Mouse (Mus musculus) lung, adult 2 months (tissue): ENCODE measurements around the gene Sap30bp. TPM values are rescaled to one million over a fixed set of nuclear protein-coding genes. Genes with fewer than 3 reads are reported as not detected.

Experiments used
- DNase-seq: peaks from one replicate; pipeline ENCODE4 v3.0.0; 2022
- H3K4me1 ChIP-seq: fragments of 200-500 bp; 2 replicates; pipeline ENCODE4 v1.6.1; 2011; ENCODE audit warnings: low read length; ENCODE audit not compliant: control insufficient read depth, insufficient read depth
- H3K4me3 ChIP-seq: fragments of 200-500 bp; replicated peaks from 2 replicates; pipeline ENCODE3; 2011; ENCODE audit warnings: low read depth, mild to moderate bottlenecking, control low read depth, low read length; ENCODE audit errors: extremely low read depth
- CTCF ChIP-seq: fragments of 200-500 bp; IDR thresholded peaks from 2 replicates; pipeline ENCODE4 v1.5.1; 2011; ENCODE audit warnings: mild to moderate bottlenecking, low read length, control low read depth; ENCODE audit not compliant: insufficient read depth
- POLR2A ChIP-seq: fragments of 200-500 bp; IDR thresholded peaks from 2 replicates; pipeline ENCODE4 v1.6.1; 2011; ENCODE audit warnings: low read depth, mild to moderate bottlenecking, control low read depth, low read length, borderline replicate concordance; ENCODE audit errors: extremely low read depth
- WGBS: fragments of 180-500 bp; shearing (Covaris S2); methylation state at CpG from one replicate; pipeline ENCODE4 v1.1.7; 2018; 5-methylcytosine and 5-hydroxymethylcytosine counted together
- polyA plus RNA-seq: library from polyadenylated mRNA; depleted of rRNA; stranded (reverse); fragments of >200 nt; gene quantifications from 2 replicates; pipeline ENCODE4 v1.2.3, GENCODE M21; 2012

The Sap30bp gene
- polyA plus RNA-seq, 1 experiment: 23.0 TPM

DNA sequence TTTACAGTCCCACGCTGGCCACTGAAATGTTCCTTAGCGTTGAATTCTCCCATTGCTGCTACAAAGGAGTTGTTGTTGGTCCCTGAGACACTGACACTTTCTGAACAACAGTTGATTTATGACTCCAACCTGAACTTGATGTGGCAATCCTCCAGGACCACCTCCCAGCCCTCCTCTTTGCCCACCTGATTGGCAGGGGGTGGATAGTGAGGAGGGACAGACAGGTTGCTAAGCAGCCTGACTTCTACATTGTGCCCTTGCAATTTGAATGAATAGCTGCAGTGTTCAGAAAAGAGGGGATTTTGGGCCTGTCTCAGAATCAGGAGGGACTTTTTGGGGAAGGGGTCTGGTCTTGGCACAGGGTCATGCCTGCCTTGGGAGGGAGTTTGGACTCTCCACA, 17.6 kb downstream of the Sap30bp start:
- WGBS: 91% methylated on average over 2 of the region's 2 CpGs
- no peak for DNase-seq
- no peak for TF ChIP-seq POLR2A
- TF ChIP-seq CTCF: no peak
- H3K4me3 ChIP-seq: no peak overlapping the region
- H3K4me1 ChIP-seq: peaks cover 8% of the 10 kb centered on the region

DNA sequence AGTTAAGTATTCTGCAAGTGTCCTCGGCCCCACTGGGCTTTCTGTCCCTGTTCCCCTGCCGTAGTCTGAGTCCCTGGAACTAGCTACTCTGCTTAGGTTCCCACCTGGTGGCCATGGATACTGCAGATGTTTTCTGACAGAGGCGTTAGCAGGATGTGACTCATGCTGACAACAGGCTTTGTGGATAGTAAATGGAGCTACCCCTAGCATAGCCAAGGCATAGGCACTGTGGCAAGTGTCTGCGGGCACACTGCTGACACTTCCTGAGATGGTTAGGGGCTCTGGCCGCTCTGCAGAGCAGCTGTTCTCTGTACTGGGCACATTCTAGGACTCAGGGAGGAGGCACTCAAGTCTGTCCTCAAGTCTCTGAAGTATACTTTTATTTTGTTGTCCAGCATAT, 21.6 kb downstream of the Sap30bp start:
- 60% methylated on average over 5 of the region's 5 CpGs for WGBS
- H3K4me3 ChIP-seq: no peak overlapping the region
- TF ChIP-seq POLR2A (no peak), CTCF (no peak)
- DNase-seq: no peak
- H3K4me1 ChIP-seq: peaks cover 8% of the 10 kb centered on the region

DNA sequence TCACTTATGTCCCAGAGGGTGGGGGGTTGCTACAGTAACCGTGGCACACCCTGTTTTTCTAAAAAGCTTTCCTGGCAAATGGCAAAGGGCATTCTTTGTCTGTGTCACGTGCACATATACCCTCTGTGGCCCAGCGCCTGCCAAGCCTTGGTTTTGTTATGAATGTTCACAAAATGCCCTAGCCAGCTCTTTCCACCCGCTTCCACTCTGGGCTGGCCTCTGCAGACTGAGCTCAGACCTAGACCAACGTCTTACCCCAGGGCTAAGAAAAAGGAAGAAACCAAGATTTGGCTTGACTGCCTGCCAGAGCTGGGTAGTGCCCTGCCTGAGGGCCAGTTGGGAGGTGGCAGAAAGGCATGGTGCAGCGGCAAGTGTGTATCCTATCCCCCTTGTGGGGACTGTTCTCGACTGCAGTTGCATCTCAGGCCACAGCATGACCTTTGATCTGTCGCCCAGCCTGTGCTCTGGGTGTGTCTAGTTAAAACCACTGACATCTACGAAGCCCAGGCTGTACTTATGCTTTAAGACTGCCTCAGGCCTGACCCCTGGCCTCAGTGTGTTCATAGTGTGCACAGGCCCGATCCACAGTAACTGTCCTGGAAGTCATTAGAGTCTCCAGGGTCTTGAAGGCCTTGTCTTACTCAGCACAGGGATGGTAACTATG, 22.2 kb downstream of the Sap30bp start:
- no peak overlapping the region for H3K4me3 ChIP-seq
- peaks cover 8% of the 10 kb centered on the region for H3K4me1 ChIP-seq
- TF ChIP-seq POLR2A (no peak), CTCF (no peak)
- WGBS: 46% methylated on average over 10 of the region's 10 CpGs
- DNase-seq: no peak

DNA sequence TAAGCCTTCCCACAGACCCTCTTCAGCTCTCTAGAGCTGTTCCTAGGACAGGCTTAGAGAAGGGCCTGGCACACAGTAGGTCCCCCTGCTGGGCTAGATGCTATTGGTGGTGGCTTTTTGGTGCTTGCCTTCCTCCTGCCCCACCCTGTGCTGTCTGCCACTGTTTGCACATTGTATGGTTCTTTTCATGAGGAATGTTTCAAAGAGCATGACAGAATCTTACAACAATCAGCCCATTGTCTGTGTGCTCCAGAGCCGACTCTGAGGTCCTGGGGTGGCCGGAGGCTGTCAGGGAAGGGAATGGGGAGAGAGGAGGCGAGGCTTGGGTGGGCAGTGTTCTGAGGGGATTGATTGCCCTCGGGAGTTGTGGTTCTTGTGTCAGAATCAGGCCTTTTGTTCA, 23.4 kb downstream of the Sap30bp start:
- peaks cover 8% of the 10 kb centered on the region for H3K4me1 ChIP-seq
- WGBS: 60% methylated on average over 4 of the region's 4 CpGs
- no peak for TF ChIP-seq POLR2A
- no peak for TF ChIP-seq CTCF

DNA sequence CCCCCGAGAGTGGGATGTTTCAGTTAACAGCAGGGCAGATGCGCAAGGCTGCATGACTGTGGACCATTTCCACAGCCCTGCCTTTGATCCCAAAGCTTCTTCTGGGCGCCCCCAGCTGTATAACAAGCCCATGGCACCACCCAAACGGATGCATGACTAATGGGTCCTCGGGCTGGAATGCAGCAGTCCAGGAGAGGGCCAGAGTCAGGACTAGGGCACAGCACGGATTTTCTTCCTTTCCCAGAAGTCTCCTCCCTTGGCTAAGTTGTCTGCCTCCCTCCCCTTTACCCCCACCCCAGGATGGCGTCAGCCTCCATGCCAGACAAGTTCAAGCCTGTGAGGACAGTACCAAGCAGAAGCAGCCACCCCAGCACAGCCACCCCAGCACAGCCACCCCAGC, 24.9 kb downstream of the Sap30bp start:
- Histone ChIP-seq H3K4me3 (no peak overlapping the region), H3K4me1 (peaks cover 8% of the 10 kb centered on the region)
- DNase-seq: no peak
- 65% methylated on average over 7 of the region's 7 CpGs for WGBS
- no peak for TF ChIP-seq POLR2A
- no peak for TF ChIP-seq CTCF

More for the DNA sequence above, 23.4 kb downstream of the Sap30bp start:
- DNase-seq: no peak
- H3K4me3 ChIP-seq: no peak overlapping the region

DNA sequence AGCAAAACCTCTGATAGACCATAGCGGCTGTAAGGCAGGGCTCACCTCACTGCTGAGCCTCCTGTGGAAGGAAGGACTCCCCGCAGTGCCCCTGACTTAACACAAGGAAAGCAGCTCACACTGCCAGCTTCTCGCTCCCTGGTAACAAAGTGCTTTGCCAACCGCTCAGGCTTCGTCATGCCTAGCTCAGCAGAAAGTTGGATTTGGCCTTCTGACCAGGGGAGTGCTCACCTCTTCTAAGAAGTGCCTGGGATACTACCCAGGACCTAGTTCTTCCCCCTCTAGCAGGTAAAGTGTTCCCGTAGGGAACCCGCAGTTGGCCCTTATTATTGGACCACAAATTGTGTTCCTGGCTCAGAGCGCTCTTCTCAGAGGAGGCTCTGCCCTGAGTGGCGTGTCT, 25.9 kb downstream of the Sap30bp start:
- TF ChIP-seq CTCF: no peak
- peaks cover 8% of the 10 kb centered on the region for H3K4me1 ChIP-seq
- 92% methylated on average over 9 of the region's 9 CpGs for WGBS
- no peak overlapping the region for H3K4me3 ChIP-seq
- no peak for DNase-seq

DNA sequence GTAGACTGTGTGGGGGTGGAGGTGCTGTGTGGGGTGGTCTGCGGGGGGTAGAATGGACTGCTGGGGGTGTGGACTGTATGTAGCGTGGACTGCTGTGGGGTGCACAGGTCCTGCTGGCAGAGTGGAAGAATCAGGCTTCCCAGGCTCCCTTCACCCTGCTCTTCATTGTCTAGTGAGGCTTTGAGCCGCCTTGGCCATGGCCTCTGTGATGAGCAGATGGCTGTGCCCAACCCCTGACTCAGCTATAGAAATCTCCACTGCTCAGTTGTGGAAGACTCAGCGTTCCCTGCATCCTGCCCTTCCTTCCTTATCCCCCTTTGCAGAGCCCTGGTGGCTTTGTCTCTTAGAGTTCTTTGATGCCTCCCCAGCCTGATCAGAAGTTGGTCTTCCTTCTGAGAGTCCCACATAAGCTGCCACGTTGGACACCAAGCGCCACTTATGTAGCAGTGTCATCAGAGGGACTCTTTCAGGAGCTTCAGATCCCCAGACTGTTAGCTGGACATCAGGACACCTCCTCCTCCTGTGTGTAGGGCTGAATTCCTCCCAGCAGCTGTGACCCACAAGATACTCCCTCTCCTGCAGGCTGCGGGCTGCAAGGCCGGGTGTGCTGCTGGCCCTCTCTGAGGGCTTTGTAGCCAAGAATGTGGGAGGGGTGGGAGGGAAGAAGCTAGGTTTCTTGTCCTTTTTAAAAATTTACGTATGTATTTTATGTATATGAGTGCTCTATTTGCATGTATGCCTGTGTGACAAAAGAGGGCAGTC, 29.8 kb downstream of the Sap30bp start:
- no peak for TF ChIP-seq POLR2A
- TF ChIP-seq CTCF: no peak
- H3K4me3 ChIP-seq: no peak overlapping the region
- 94% methylated on average over 9 of the region's 9 CpGs for WGBS
- DNase-seq: no peak
- H3K4me1 ChIP-seq: peaks cover 10% of the 10 kb centered on the region

DNA sequence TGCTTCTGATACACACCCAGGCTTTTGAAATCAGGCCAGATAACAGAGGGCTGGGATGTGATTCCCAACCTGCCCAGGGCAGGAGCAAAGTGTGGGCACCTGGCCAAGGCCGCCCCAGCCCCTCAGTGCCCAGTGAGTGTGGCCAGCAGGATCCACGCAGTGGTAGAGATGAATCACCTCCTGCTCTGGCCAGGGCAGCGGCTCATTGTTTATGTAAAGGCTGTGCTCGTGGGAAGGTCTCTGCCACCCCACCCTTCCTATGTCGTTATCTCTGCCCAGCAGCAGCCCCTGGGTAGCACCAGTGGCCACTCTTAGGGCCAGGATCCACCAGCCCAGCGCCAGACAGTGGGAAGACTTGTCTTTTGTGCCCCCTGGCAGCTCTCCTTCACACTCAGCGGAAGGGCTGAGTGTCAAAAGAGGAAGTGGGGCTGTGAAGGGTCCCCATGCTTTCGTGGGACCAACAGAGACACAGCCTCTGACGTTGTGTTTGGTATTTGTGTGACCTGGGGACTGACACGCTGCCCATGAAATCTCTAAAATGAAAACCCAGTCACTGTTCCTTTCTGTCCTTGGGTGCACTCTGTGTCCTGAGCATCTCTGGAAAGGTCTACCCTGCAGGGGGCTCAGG, 32.0 kb downstream of the Sap30bp start:
- WGBS: 46% methylated on average over 10 of the region's 10 CpGs
- TF ChIP-seq CTCF (no peak), POLR2A (no peak)
- Histone ChIP-seq H3K4me3 (no peak overlapping the region), H3K4me1 (peaks cover 10% of the 10 kb centered on the region)
- peak; percentile 56 for DNase-seq

DNA sequence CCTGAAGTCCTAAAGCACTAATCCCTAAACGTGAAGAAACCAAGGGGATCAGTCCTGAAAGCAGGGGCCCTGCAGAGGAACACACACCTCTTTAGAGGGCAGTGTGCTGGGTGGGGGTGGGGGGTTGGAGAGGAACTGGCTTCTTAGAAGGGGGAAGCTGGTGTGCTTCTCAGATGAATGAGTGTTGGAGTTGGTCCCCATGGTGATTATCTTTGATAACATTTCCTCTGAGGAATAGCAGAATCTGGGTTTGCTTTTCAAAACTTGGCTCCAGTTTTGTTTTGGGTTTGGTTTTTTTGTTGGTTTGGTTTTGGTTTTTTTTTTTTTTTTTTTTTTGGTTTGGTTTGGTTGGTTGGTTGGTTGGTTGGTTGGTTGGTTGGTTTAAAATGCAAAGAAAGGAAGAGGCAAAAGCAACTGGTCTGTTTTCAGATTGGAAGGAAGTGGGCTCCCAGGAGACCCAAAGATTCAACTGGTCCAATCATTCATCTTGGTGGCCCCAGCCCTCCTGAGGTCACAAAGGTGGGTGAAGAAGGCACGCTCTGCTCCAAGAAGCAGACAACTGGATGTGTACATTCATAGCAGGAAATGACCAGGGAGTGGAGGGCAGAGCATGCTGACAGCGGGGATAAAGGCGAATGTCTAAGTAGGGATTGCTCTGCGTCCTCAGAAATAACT, 35.8 kb downstream of the Sap30bp start:
- TF ChIP-seq POLR2A: no peak
- 62% methylated on average over 5 of the region's 5 CpGs for WGBS
- DNase-seq: no peak
- Histone ChIP-seq H3K4me1 (peaks cover 10% of the 10 kb centered on the region), H3K4me3 (no peak overlapping the region)
